Mouse (Mus musculus): Measurements from ENCODE around the gene Srsf9.

The Srsf9 gene

GRCm38 (mm10) chr5:115326875-115327609, at the start of gene Srsf9:
Srsf9 (plus strand) TSS chr5:115327177.
- in situ Hi-C loops (cut with MboI; ENCODE audit: unreplicated experiment in 2 of 2), result no loop called here

DNA sequence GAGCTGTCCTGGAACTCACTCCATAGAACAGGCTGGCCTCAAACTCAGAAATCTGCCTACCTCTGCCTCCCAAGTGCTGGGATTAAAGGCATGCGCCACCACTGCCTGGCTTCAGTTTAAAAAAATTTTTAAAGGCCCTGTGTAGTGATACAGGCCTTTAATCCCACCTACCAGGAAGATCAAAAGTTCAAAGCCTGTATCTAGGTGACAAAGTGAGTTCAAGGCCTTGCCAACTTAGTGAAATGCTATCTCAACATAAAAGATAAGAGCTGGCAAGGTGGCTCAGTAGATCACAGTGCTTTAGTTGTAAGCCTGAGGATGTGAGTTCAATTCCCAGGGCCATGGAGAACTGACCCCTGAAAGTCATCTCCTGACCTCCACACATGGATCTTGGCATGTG, 48.9 kb upstream of the Srsf9 start:
- in situ Hi-C loops (cut with MboI; ENCODE audit: unreplicated experiment in 2 of 2), result loop anchor here in 1 of 2 experiments (25.0 kb wide), 1 partner anchor 159 kb away; the partner anchor contains the start of gene Msi1

GRCm38 (mm10) chr5:115278785-115279184, 48.2 kb upstream of the Srsf9 start:
- in situ Hi-C loops (cut with MboI; ENCODE audit: unreplicated experiment in 2 of 2), result loop anchor here in 1 of 2 experiments (25.0 kb wide), 1 partner anchor 159 kb away; the partner anchor contains the start of gene Msi1

GRCm38 (mm10) chr5:115279226-115280049, 47.5 kb upstream of the Srsf9 start, which contains the start of gene Coq5:
Coq5 (plus strand) TSS chr5:115279666.
- in situ Hi-C loops (cut with MboI; ENCODE audit: unreplicated experiment in 2 of 2), result loop anchor here in 1 of 2 experiments (25.0 kb wide), 1 partner anchor 158 kb away; the partner anchor contains the start of gene Msi1

DNA sequence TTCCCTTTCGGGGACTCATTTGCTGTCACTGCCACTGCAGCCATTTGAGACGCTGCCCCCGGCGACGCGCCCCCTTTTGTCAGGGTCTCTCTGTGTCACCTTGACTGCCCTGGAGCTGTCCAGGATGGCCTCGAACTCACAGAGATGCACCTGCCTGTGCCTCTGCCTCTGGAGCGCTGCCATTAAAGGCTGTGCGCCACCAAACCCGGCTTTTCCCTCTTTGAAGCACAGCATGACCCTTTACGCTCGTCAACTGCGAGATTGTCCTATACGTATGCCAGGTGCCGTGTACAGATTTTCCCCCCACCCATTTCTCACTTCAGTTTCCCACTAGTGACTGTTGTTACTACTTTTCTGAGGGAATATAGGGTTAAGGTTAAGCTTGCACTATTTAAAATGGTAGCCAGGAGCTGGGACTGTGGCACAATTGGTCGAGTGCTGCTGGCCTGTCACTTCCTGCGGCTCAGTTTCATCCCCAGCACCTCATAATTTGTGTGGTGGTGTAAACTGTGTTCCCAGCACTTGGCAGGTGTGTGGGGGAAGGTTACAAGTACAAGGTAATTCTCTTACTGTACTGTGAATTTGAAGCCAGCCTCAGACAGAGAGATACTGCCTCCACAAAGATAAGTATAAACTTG, 46.8 kb upstream of the Srsf9 start:
- in situ Hi-C loops (cut with MboI; ENCODE audit: unreplicated experiment in 2 of 2), result loop anchor here in 1 of 2 experiments (25.0 kb wide), 1 partner anchor 157 kb away; the partner anchor contains the start of gene Msi1

DNA sequence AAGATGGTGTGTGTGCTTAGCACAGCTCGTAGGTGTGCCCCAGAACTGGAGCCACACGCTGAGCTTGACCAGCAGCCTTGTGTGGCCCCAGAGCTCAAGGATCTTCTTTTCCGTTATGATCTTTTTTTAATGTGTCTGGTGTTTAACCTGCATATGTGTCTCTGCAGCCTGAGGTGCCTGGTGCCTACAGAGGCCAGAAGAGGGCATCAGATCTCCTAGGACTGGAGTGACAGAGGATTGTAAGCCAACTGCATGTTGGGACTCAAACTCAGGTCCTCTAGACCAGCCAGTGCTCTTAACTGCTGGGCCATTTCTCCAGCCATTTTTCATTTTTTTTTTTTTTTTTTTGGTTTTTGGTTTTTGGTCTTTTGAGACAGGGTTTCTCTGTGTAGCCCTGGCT, 42.2 kb upstream of the Srsf9 start:
- in situ Hi-C loops (cut with MboI; ENCODE audit: unreplicated experiment in 2 of 2), result loop anchor here in 1 of 2 experiments (25.0 kb wide), 1 partner anchor 153 kb away; the partner anchor contains the start of gene Msi1

GRCm38 (mm10) chr5:115294173-115294572, 32.8 kb upstream of the Srsf9 start:
- in situ Hi-C loops (cut with MboI; ENCODE audit: unreplicated experiment in 2 of 2), result loop anchor here in 1 of 2 experiments (25.0 kb wide), 1 partner anchor 143 kb away; the partner anchor contains the start of gene Msi1

DNA sequence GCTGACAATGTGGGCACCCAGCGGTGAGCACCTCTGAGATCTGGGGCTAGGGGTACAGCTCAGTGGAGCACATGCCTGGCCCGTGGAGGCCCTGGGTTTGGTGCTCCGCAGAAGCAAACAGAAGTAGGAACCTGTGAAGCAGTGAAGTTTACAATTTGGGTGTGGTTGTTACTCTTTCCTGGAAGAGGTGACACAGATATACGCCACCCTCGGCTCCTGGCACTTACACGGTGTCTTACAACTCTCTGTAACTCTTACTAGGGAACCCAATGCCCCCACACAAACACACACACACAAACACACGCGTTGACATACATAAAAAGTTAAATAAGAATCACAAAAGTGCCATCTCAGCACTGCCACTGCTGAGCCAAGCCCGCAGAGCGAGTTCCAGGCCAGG, 30.6 kb upstream of the Srsf9 start:
- in situ Hi-C loops (cut with MboI; ENCODE audit: unreplicated experiment in 2 of 2), result loop anchor here in 1 of 2 experiments (25.0 kb wide), 1 partner anchor 141 kb away; the partner anchor contains the start of gene Msi1

- in situ Hi-C loops (cut with MboI; ENCODE audit: unreplicated experiment in 2 of 2), result loop anchor here in 1 of 2 experiments (5.0 kb wide), 1 partner anchor 47 kb away; the partner anchor contains the start of gene Cox6a1
These were observed 26.8 kb upstream of the Srsf9 start for GRCm38 (mm10) chr5:115300035-115300744.

- in situ Hi-C loops (cut with MboI; ENCODE audit: unreplicated experiment in 2 of 2), result loop anchor here in 1 of 2 experiments (5.0 kb wide), 1 partner anchor 46 kb away; the partner anchor contains the start of gene Cox6a1
These were observed 26.0 kb upstream of the Srsf9 start, which contains the start of gene Dynll1 for GRCm38 (mm10) chr5:115300792-115301614. Dynll1 (minus strand) TSS chr5:115300999.

DNA sequence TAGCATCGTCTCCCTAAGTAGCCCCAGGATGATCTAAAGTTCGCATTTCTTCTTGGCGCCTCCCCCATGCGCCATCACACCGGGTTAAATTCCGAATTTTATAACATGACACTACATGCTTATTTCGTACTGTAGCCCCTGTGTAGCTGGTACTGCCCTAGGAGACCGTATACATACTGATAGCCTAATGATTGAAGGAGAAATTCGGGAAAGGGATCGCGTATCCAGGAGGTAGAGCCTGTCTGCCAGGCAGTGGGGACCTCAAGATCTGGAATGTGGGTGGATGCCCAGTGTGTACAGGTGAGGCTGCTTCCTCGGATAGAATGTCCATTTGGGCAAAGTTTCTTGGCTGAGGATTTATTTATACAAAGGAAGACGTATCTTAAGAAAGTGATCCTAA, 25.4 kb upstream of the Srsf9 start:
- in situ Hi-C loops (cut with MboI; ENCODE audit: unreplicated experiment in 2 of 2), result loop anchor here in 1 of 2 experiments (5.0 kb wide), 1 partner anchor 46 kb away; the partner anchor contains the start of gene Cox6a1

DNA sequence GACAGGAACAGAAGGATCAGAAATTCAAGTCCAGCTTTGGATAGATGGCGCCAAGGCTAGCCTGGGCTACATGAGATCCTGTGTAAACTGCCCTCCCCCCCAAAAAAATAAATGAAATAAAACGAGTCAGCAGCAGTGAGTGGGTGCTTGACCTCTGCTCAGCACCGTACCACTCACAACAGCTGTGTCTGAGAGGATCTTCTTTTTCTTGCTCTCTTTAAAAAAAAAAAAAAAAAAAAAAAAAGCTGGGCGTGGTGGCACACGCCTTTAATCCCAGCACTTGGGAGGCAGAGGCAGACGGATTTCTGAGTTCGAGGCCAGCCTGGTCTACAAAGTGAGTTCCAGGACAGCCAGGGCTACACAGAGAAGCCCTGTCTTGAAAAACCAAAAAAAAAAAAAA, 24.8 kb upstream of the Srsf9 start:
- in situ Hi-C loops (cut with MboI; ENCODE audit: unreplicated experiment in 2 of 2), result loop anchor here in 1 of 2 experiments (5.0 kb wide), 1 partner anchor 45 kb away; the partner anchor contains the start of gene Cox6a1

- in situ Hi-C loops (cut with MboI; ENCODE audit: unreplicated experiment in 2 of 2), result no loop called here
These were observed 14.6 kb upstream of the Srsf9 start for GRCm38 (mm10) chr5:115312354-115312753.

GRCm38 (mm10) chr5:115312816-115313667, 13.9 kb upstream of the Srsf9 start:
- in situ Hi-C loops (cut with MboI; ENCODE audit: unreplicated experiment in 2 of 2), result no loop called here

DNA sequence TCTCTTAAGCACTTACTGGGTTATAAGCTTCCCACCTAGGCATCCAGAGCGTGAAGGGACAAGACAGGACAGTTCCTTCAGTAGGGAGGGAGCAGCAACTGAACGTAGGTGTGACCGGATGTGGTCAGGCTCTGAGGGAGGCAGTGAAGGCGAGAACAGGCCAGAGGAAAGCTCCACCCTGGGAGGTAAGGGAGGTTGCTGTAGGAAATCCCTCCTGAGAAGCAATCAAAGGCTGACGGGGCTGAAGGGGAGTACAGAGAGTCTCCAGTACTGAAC, 13.4 kb upstream of the Srsf9 start:
- in situ Hi-C loops (cut with MboI; ENCODE audit: unreplicated experiment in 2 of 2), result no loop called here

GRCm38 (mm10) chr5:115316968-115317644, 9.9 kb upstream of the Srsf9 start:
- in situ Hi-C loops (cut with MboI; ENCODE audit: unreplicated experiment in 2 of 2), result no loop called here

- in situ Hi-C loops (cut with MboI; ENCODE audit: unreplicated experiment in 2 of 2), result no loop called here
These were observed 9.2 kb upstream of the Srsf9 start for GRCm38 (mm10) chr5:115317645-115318328.
